21 mouse cellular contexts compared by ENCODE assay signal in the genomic region with DNA sequence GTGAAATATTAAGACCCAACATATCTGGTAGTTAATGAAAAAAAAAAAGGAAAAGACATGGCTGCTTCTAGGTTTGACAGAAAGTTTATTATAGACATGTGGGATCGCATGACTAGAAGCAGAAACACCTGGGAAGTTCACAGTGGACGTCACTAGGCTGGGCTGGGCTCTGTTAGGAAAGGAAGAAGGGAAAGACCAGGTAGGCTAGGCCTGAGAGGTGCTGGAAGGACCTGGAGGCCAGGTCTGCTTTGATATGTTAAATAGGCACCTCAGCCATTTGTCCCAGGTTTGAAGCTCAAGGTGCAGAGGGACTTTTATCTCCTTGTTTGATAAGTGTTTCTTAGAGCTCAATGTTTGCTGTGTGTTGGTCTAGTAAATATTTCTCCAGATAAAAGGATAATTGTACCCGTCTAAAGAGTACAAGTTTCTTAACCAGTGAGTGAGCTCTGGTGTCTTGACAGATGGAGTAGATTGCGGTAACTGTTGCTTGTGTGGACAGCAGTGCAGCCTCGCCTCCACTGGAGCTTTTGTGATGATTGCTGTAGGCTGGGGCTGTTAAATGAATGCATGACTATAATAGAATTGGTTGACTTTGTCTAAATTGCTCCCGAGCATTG. TPM values are rescaled to one million over a fixed set of nuclear protein-coding genes. Genes with fewer than 3 reads are reported as not detected.
DNase-seq lines count a peak whose midpoint lies in the region; ATAC-seq and TF ChIP-seq lines count a peak whose summit lies in the region.
"Had no signal": no experiment of that assay in that cellular context is flagged by ENCODE, and none has a peak within 500 bp of the region (broad histone marks: within the 10 kb centered on the region; RNA-seq: fewer than 3 reads in every experiment).

No protein-coding gene starts in this region.

- no peak for DNase-seq in forebrain, embryonic 10.5 days (ENCODE audit: extremely low spot score, low spot score)
- no peak for DNase-seq in intestine, embryonic 14.5 days (ENCODE audit: low spot score)
- peak; percentile 39 for DNase-seq in stomach, postnatal 0 days (ENCODE audit: low spot score)
- no peak for DNase-seq in left cerebral cortex, adult 9 months (ENCODE audit: low spot score in 2 of 2)
- DNase-seq in heart, embryonic 10.5 days (ENCODE audit: low spot score), result no peak
- no peak for DNase-seq in right cerebral cortex, adult 2 months (ENCODE audit: low spot score in 2 of 2)
- DNase-seq: adrenal gland, adult 2 months; adrenal gland, postnatal 25 days; B cell, adult 2 months; cerebellum, adult 2 months; cerebellum, postnatal 10 days; gastrocnemius, postnatal 14 days; heart, adult 2 months had no signal

- no peaks in the 10 kb centered on the region for H3K9me3 ChIP-seq in forebrain, embryonic 13.5 days (replicated peaks)
- no peaks in the 10 kb centered on the region for H3K9me3 ChIP-seq in forebrain, embryonic 10.5 days
- no peaks in the 10 kb centered on the region for H3K9me3 ChIP-seq in intestine, embryonic 14.5 days (ENCODE audit: control insufficient read depth, low read length)
- H3K9me3 ChIP-seq in stomach, postnatal 0 days (ENCODE audit: control insufficient read depth, low read length), result no peaks in the 10 kb centered on the region
- H3K9me3 ChIP-seq in heart, embryonic 10.5 days, result no peaks in the 10 kb centered on the region
- H3K9me3 ChIP-seq: embryonic facial prominence, embryonic 10.5 days; forebrain, embryonic 15.5 days; heart, embryonic 12.5 days; hindbrain, embryonic 10.5 days had no signal

- H3K27me3 ChIP-seq in forebrain, embryonic 13.5 days, result no peaks in the 10 kb centered on the region
- no peaks in the 10 kb centered on the region for H3K27me3 ChIP-seq in forebrain, embryonic 10.5 days (ENCODE audit: poor library complexity, severe bottlenecking)
- no peaks in the 10 kb centered on the region for H3K27me3 ChIP-seq in intestine, embryonic 14.5 days (replicated peaks; ENCODE audit: control insufficient read depth, insufficient read depth, low read length)
- H3K27me3 ChIP-seq in small intestine, adult 2 months (ENCODE audit: control insufficient read depth, insufficient read depth, low read length), result no peaks in the 10 kb centered on the region
- no peaks in the 10 kb centered on the region for H3K27me3 ChIP-seq in stomach, postnatal 0 days (ENCODE audit: control insufficient read depth, insufficient read depth, low read length)
- no peaks in the 10 kb centered on the region for H3K27me3 ChIP-seq in heart, embryonic 10.5 days (ENCODE audit: insufficient read depth, poor library complexity, severe bottlenecking)
- H3K27me3 ChIP-seq: forebrain, embryonic 15.5 days; heart, embryonic 12.5 days had no signal

- H3K36me3 ChIP-seq in forebrain, embryonic 13.5 days (ENCODE audit: poor library complexity, severe bottlenecking), result peaks cover 45% of the 10 kb centered on the region
- peaks cover 79% of the 10 kb centered on the region for H3K36me3 ChIP-seq in forebrain, embryonic 10.5 days (replicated peaks)
- peaks cover 74% of the 10 kb centered on the region for H3K36me3 ChIP-seq in intestine, embryonic 14.5 days (ENCODE audit: control insufficient read depth, insufficient read depth, low read length)
- peaks cover 31% of the 10 kb centered on the region for H3K36me3 ChIP-seq in small intestine, adult 2 months (ENCODE audit: control insufficient read depth, insufficient read depth, low read length)
- H3K36me3 ChIP-seq in stomach, postnatal 0 days (ENCODE audit: control insufficient read depth, insufficient read depth, low read length), result peaks cover 7% of the 10 kb centered on the region
- peaks cover 59% of the 10 kb centered on the region for H3K36me3 ChIP-seq in heart, embryonic 10.5 days

- no peak for TF ChIP-seq CTCF in small intestine, adult 2 months (IDR thresholded peaks at IDR 0.05; ENCODE audit: extremely low read depth, insufficient read length, insufficient replicate concordance, low read depth, low read length)
- no peak for TF ChIP-seq CTCF in stomach, postnatal 0 days (IDR thresholded peaks at IDR 0.05; ENCODE audit: low read depth)

- H3K4me2 ChIP-seq in forebrain, embryonic 13.5 days, result no peak overlapping the region
- H3K4me2 ChIP-seq in intestine, embryonic 14.5 days (ENCODE audit: low read length), result no peak overlapping the region
- no peak overlapping the region for H3K4me2 ChIP-seq in stomach, postnatal 0 days (replicated peaks; ENCODE audit: low read depth)
- H3K4me2 ChIP-seq: forebrain, embryonic 15.5 days; heart, embryonic 12.5 days; hindbrain, embryonic 14.5 days had no signal

- no peak overlapping the region for H3K4me3 ChIP-seq in forebrain, embryonic 13.5 days
- H3K4me3 ChIP-seq in forebrain, embryonic 10.5 days, result no peak overlapping the region
- no peak overlapping the region for H3K4me3 ChIP-seq in intestine, embryonic 14.5 days (ENCODE audit: low read depth, low read length)
- no peak overlapping the region for H3K4me3 ChIP-seq in small intestine, adult 2 months (ENCODE audit: low read depth, low read length)
- no peak overlapping the region for H3K4me3 ChIP-seq in stomach, postnatal 0 days (ENCODE audit: low read depth, low read length)
- H3K4me3 ChIP-seq in heart, embryonic 10.5 days, result no peak overlapping the region
- H3K4me3 ChIP-seq: embryonic facial prominence, embryonic 10.5 days; forebrain, embryonic 15.5 days; heart, adult 2 months; heart, embryonic 12.5 days; hindbrain, embryonic 10.5 days had no signal

- H3K4me1 ChIP-seq in forebrain, embryonic 13.5 days, result peaks cover 35% of the 10 kb centered on the region
- H3K4me1 ChIP-seq in forebrain, embryonic 10.5 days, result peaks cover 33% of the 10 kb centered on the region
- no peaks in the 10 kb centered on the region for H3K4me1 ChIP-seq in intestine, embryonic 14.5 days (replicated peaks; ENCODE audit: control insufficient read depth, insufficient read depth, low read length)
- H3K4me1 ChIP-seq in small intestine, adult 2 months (ENCODE audit: control insufficient read depth, insufficient read depth, insufficient read length, low read length), result peaks cover 8% of the 10 kb centered on the region
- no peaks in the 10 kb centered on the region for H3K4me1 ChIP-seq in stomach, postnatal 0 days (replicated peaks; ENCODE audit: control insufficient read depth, insufficient read depth)
- no peaks in the 10 kb centered on the region for H3K4me1 ChIP-seq in heart, embryonic 10.5 days

- no peak overlapping the region for H3K9ac ChIP-seq in forebrain, embryonic 13.5 days
- no peak overlapping the region for H3K9ac ChIP-seq in intestine, embryonic 14.5 days (ENCODE audit: low read length)
- H3K9ac ChIP-seq in stomach, postnatal 0 days (ENCODE audit: low read length), result no peak overlapping the region
- H3K9ac ChIP-seq: forebrain, embryonic 15.5 days; heart, embryonic 12.5 days; hindbrain, embryonic 14.5 days had no signal

- H3K27ac ChIP-seq in forebrain, embryonic 13.5 days, result 0 out of 2 replicates have a peak overlapping the region, but pooled peaks have one; percentile 20
- H3K27ac ChIP-seq in forebrain, embryonic 10.5 days, result no peak overlapping the region
- H3K27ac ChIP-seq in intestine, embryonic 14.5 days (ENCODE audit: low read depth), result 0 out of 2 replicates have a peak overlapping the region, but pooled peaks have one; percentile 47
- peak overlapping the region; percentile 19; the same call in 1 of the 2 replicates for H3K27ac ChIP-seq in small intestine, adult 2 months (ENCODE audit: insufficient read depth, low read depth, low read length)
- H3K27ac ChIP-seq in stomach, postnatal 0 days (replicated peaks), result no peak overlapping the region; the same call in 1 of the 2 replicates
- H3K27ac ChIP-seq in heart, embryonic 10.5 days, result no peak overlapping the region
- H3K27ac ChIP-seq: embryonic facial prominence, embryonic 10.5 days; forebrain, embryonic 15.5 days; heart, adult 2 months; hindbrain, embryonic 10.5 days; hindbrain, embryonic 14.5 days had no signal

- no peak for TF ChIP-seq POLR2A in small intestine, adult 2 months (IDR thresholded peaks at IDR 0.05; ENCODE audit: low read depth, low read length)

- no peak for TF ChIP-seq EP300 in stomach, postnatal 0 days (optimal IDR thresholded peaks at IDR 0.05)

- WGBS in forebrain, embryonic 13.5 days, result 63% methylated on average over 6 of the region's 6 CpGs
- 76% methylated on average over 6 of the region's 6 CpGs for WGBS in forebrain, embryonic 10.5 days
- WGBS in intestine, embryonic 14.5 days, result 64% methylated on average over 6 of the region's 6 CpGs
- 19% methylated on average over 6 of the region's 6 CpGs for WGBS in small intestine, adult 2 months
- 55% methylated on average over 6 of the region's 6 CpGs for WGBS in stomach, postnatal 0 days
- 76% methylated on average over 6 of the region's 6 CpGs for WGBS in heart, embryonic 10.5 days

- no peak for ATAC-seq in forebrain, embryonic 13.5 days
- peak; percentile 78 for ATAC-seq in intestine, embryonic 14.5 days (replicated peaks; ENCODE audit: low FRiP score, low TSS enrichment, low read depth)
- ATAC-seq in stomach, postnatal 0 days (ENCODE audit: low FRiP score, low TSS enrichment), result peak; percentile 46
- ATAC-seq: CD4-positive, CD25-positive, alpha-beta regulatory T cell, adult 4 months; forebrain, embryonic 15.5 days had no signal

RNA-seq across cellular contexts. Expression of a gene that starts 33.0 kb away (rescaled TPM):
- 103 and 112 TPM in 2 replicates for polyA plus RNA-seq in forebrain, embryonic 13.5 days (2015; fragmentation: Nextera tagmentation; extraction: Ambion mirVana)
- 128 and 130 TPM in 2 replicates for polyA plus RNA-seq in forebrain, embryonic 10.5 days (2016; fragmentation: Nextera tagmentation; extraction: Ambion mirVana)
- 114 and 115 TPM in 2 replicates for polyA plus RNA-seq in intestine, embryonic 14.5 days (2014; fragmentation: Nextera tagmentation; extraction: Ambion mirVana)
- 27.1 and 44.5 TPM in 2 replicates for polyA plus RNA-seq in small intestine, adult 2 months (2012; rRNA removed)
- polyA plus RNA-seq in stomach, postnatal 0 days (2015; fragmentation: Nextera tagmentation; extraction: Ambion mirVana), result 61.2 and 62.5 TPM in 2 replicates
- 93.7 and 105 TPM in 2 replicates for polyA plus RNA-seq in heart, embryonic 10.5 days (2016; fragmentation: Nextera tagmentation; extraction: Ambion mirVana)

RNA-seq across cellular contexts. Expression of a gene that starts 53.6 kb away (rescaled TPM):
- polyA plus RNA-seq in forebrain, embryonic 13.5 days (2015; fragmentation: Nextera tagmentation; extraction: Ambion mirVana), result 81.0 and 89.3 TPM in 2 replicates
- polyA plus RNA-seq in forebrain, embryonic 10.5 days (2016; fragmentation: Nextera tagmentation; extraction: Ambion mirVana), result 36.5 and 40.0 TPM in 2 replicates
- polyA plus RNA-seq in intestine, embryonic 14.5 days (2014; fragmentation: Nextera tagmentation; extraction: Ambion mirVana), result 10.9 and 11.7 TPM in 2 replicates
- polyA plus RNA-seq in small intestine, adult 2 months (2012; rRNA removed), result 1.4 and 2.2 TPM in 2 replicates
- polyA plus RNA-seq in stomach, postnatal 0 days (2015; fragmentation: Nextera tagmentation; extraction: Ambion mirVana), result 4.9 and 5.6 TPM in 2 replicates
- 6.4 and 7.7 TPM in 2 replicates for polyA plus RNA-seq in heart, embryonic 10.5 days (2016; fragmentation: Nextera tagmentation; extraction: Ambion mirVana)
- polyA plus RNA-seq: CD4-positive, CD25-positive, alpha-beta regulatory T cell, adult 4 months had no signal

Comparison
In these comparisons a context has a peak if more than half of its experiments do, and no peak if none do; other contexts are left out.
1. H3K27ac ChIP-seq: peak in forebrain, embryonic 13.5 days (single experiment), intestine, embryonic 14.5 days (single experiment) and small intestine, adult 2 months (single experiment); none in forebrain, embryonic 10.5 days (single experiment), stomach, postnatal 0 days (single experiment) and heart, embryonic 10.5 days (single experiment).